Mouse (Mus musculus): ENCODE data around the gene Zcchc14.

Zcchc14 gene

GRCm38 (mm10) chr8:121557746-121558145 is 95.0 kb downstream of the Zcchc14 start:
- no peak for DNase-seq (ENCODE audit: low read depth in 2 of 2, low spot score in 2 of 2)

DNA sequence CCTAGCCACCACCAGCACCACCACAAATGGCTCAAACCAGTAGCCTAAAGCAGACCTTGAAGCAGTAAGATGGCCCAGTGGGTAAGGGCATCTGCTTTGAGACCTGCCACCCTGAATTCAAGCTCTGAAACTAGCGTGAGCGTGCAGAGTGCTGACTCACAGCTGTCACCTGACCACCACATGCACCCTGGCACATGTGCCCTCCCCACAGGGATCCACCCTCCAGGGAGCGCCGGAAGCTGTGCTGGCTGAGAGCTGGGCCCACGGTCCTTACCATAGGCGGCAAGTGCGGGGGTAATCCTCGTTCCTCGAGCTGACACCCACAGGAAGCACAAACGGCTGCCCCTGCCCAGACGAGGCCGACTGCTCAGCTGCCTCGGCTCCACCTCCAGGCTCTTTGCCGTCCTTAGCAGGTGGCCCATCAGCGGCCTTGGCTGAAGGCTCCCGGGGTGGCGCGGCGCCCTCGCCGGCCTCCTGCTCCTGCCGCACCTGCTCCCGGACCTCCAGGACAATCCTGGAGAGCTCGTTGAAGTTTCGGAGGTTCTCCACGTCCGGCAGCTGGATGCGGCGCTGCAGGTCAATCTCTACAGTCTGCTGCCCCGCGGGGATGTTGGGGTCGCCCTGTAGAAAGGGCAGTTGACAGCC is 98.7 kb downstream of the Zcchc14 start:
- no peak for DNase-seq (ENCODE audit: low read depth in 2 of 2, low spot score in 2 of 2)

DNA sequence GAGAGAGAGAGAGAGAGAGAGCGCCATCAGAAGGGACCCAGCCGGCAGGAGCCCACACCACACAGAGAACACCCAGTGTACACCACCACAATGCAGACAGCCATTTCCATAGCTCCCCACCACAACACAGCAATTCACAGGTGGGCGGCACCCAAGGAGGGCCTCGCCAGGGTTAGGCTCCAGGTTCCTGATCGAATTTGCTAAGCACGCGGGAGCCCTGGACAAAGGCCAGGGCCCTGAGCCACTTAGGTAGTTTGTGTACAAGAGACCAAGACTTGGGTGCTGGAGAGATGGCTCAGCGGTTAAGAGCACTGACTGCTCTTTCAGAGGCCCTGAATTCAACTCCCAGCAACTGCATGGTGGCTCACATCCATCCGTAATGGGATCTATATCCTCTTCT is 100.2 kb downstream of the Zcchc14 start:
- DNase-seq (ENCODE audit: low read depth in 2 of 2, low spot score in 2 of 2), result no peak

DNA sequence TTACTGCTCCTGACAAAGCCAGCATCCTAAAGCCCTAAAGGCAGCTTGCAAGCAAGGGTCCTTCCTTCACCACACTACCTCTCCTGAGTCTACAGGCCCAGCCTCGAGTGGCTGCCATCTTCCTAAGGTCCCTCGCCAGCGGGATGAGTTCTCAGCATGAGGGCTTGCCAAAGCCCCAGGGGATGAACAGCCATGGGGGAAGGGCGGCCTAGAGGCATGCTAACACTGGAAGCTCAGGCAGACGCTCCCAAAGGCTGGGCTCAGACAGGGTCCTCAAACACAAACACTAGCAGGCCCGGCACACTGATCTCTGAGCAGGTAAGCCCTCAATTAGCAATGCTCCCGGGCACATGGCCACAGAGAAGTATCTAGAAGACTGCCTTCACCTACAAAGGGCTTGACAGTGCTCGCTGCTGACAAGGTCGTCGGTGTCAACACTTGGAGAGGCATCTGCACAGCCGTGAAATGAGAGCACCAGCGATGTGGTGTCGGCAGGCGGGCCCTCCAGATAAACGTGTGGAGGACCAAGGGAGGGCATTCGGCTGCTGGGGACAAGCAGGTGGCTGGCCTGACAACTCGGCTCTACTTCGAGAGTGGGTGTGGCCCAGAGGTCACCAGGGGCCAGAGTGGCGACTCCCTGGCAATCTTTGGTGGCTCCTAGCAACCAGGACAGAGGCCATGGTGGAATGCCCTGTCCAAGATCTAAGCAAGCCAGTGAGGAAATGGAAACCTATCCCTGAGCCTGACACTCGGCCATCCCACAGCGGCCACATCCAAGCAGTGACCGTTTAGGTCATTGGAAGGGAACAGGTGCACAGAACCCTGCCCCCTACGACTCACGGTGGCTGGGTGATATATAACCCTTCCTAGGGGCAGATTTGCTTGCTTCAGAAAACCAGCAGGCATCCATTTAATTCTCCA is 101.4 kb downstream of the Zcchc14 start:
- no peak for DNase-seq (ENCODE audit: low read depth in 2 of 2, low spot score in 2 of 2)

DNA sequence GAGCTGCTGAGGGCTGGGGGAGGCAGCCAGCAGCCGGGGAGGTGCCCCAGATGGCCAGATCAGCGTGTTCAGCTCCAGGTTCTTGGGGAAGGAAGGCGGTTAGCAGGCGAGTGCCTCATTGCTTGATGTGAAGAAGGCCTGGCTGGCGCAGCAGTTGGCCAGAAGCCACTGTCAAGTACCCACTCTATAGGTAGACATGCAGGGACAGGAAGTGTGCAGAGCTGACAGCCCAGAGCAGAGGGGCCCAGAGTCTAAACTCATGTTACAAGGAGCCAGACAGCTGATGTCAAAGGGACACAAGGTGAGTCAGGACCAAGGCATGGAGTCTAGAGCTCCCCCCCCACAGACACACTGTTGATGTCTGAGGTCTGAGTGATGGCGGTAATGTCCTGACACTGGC is 102.6 kb downstream of the Zcchc14 start:
- no peak for DNase-seq (ENCODE audit: low read depth in 2 of 2, low spot score in 2 of 2)
